Mouse (Mus musculus) midbrain, embryonic 15.5 days (tissue): ENCODE measurements at regions not wholly inside any gene's neighbourhood (a gene's known extent, or its start where the extent isn't known, plus 50 kb on each side); places are given as distances from the start of the nearest gene placed in this dataset.

Experiments
- ATAC-seq: fragments of 200-750 bp; cut with Nextera tagmentation; replicated peaks from 2 replicates; pipeline ENCODE4 v1.8.0; 2017; ENCODE audit warnings: moderate TSS enrichment
- H3K27ac ChIP-seq: fragments of 300-500 bp; sonication (generic); 2 replicates; pipeline ENCODE4 v1.5.1; 2015; ENCODE audit warnings: mild to moderate bottlenecking, inconsistent platforms
- H3K27me3 ChIP-seq: fragments of 300-500 bp; sonication (generic); replicated peaks from 2 replicates; pipeline ENCODE4 v1.6.1; 2015; ENCODE audit warnings: inconsistent platforms
- H3K36me3 ChIP-seq: fragments of 300-500 bp; sonication (generic); replicated peaks from 2 replicates; pipeline ENCODE4 v1.6.1; 2015; ENCODE audit warnings: inconsistent platforms
- H3K4me1 ChIP-seq: fragments of 300-500 bp; sonication (generic); 2 replicates; pipeline ENCODE4 v1.6.1; 2015; ENCODE audit warnings: inconsistent platforms
- H3K4me2 ChIP-seq: fragments of 300-500 bp; sonication (generic); 2 replicates; pipeline ENCODE4 v1.6.1; 2015; ENCODE audit warnings: inconsistent platforms, mild to moderate bottlenecking, moderate library complexity
- H3K4me3 ChIP-seq: fragments of 300-500 bp; sonication (generic); 2 replicates; pipeline ENCODE4 v1.5.1; 2015; ENCODE audit warnings: mild to moderate bottlenecking, inconsistent platforms
- H3K9ac ChIP-seq: fragments of 300-500 bp; sonication (generic); 2 replicates; pipeline ENCODE4 v1.6.1; 2015; ENCODE audit warnings: mild to moderate bottlenecking, inconsistent platforms
- H3K9me3 ChIP-seq: fragments of 300-500 bp; sonication (generic); 2 replicates; pipeline ENCODE4 v1.6.1; 2016; ENCODE audit warnings: inconsistent platforms
- WGBS: fragments of 180-500 bp; shearing (Covaris S2); methylation state at CpG from one replicate; pipeline ENCODE4 v1.1.7; 2015; ENCODE audit warnings: mixed read lengths; 5-methylcytosine and 5-hydroxymethylcytosine counted together

- no peaks in the 10 kb centered on the region for H3K27me3 ChIP-seq
- WGBS = 74% methylated on average over 2 of the region's 2 CpGs
- H3K4me3 ChIP-seq = no peak overlapping the region
- no peaks in the 10 kb centered on the region for H3K9me3 ChIP-seq
- no peak for ATAC-seq
- H3K36me3 ChIP-seq = no peaks in the 10 kb centered on the region
- no peak overlapping the region for H3K9ac ChIP-seq
- no peak overlapping the region for H3K4me2 ChIP-seq
- H3K4me1 ChIP-seq = peaks cover 9% of the 10 kb centered on the region
- no peak overlapping the region for H3K27ac ChIP-seq
Measured at GRCm38 (mm10) chr12:79904913-79905549, 207.8 kb downstream of the Zfp36l1 start.

GRCm38 (mm10) chr12:79902761-79903160, 210.1 kb downstream of the Zfp36l1 start:
- Histone ChIP-seq H3K9ac (no peak overlapping the region), H3K27ac (peak overlapping the region; percentile 27; the same call in 1 of the 2 replicates), H3K9me3 (no peaks in the 10 kb centered on the region), H3K4me3 (no peak overlapping the region), H3K36me3 (no peaks in the 10 kb centered on the region), H3K4me1 (peaks cover 9% of the 10 kb centered on the region), H3K4me2 (no peak overlapping the region), H3K27me3 (no peaks in the 10 kb centered on the region)
- 66% methylated on average over 7 of the region's 7 CpGs for WGBS
- ATAC-seq = no peak

- Histone ChIP-seq H3K4me3 (no peak overlapping the region), H3K27me3 (no peaks in the 10 kb centered on the region), H3K4me1 (peaks cover 9% of the 10 kb centered on the region), H3K9me3 (no peaks in the 10 kb centered on the region), H3K4me2 (no peak overlapping the region), H3K27ac (peak overlapping the region; percentile 27; the same call in 1 of the 2 replicates), H3K9ac (no peak overlapping the region), H3K36me3 (no peaks in the 10 kb centered on the region)
- no peak for ATAC-seq
- 43% methylated on average over 7 of the region's 7 CpGs for WGBS
Measured at GRCm38 (mm10) chr12:79902163-79902562, 210.7 kb downstream of the Zfp36l1 start.

GRCm38 (mm10) chr12:79898198-79898930, 214.4 kb downstream of the Zfp36l1 start:
- WGBS = 26% methylated on average over 12 of the region's 12 CpGs
- Histone ChIP-seq H3K4me2 (no peak overlapping the region), H3K27ac (no peak overlapping the region), H3K27me3 (no peaks in the 10 kb centered on the region), H3K4me1 (peaks cover 25% of the 10 kb centered on the region), H3K9ac (no peak overlapping the region), H3K9me3 (no peaks in the 10 kb centered on the region), H3K36me3 (no peaks in the 10 kb centered on the region), H3K4me3 (no peak overlapping the region)
- no peak for ATAC-seq

GRCm38 (mm10) chr12:79895975-79896374, 216.8 kb downstream of the Zfp36l1 start:
- Histone ChIP-seq H3K4me3 (no peak overlapping the region), H3K4me1 (peaks cover 16% of the 10 kb centered on the region), H3K27ac (peak overlapping the region; percentile 20; the same call in 1 of the 2 replicates), H3K4me2 (no peak overlapping the region), H3K36me3 (no peaks in the 10 kb centered on the region), H3K9me3 (no peaks in the 10 kb centered on the region), H3K9ac (no peak overlapping the region), H3K27me3 (no peaks in the 10 kb centered on the region)
- no peak for ATAC-seq
- WGBS = 23% methylated on average over 6 of the region's 6 CpGs

- Histone ChIP-seq H3K36me3 (no peaks in the 10 kb centered on the region), H3K9me3 (no peaks in the 10 kb centered on the region), H3K27me3 (no peaks in the 10 kb centered on the region), H3K4me1 (peaks cover 16% of the 10 kb centered on the region), H3K4me2 (no peak overlapping the region), H3K9ac (no peak overlapping the region), H3K4me3 (no peak overlapping the region), H3K27ac (no peak overlapping the region)
- WGBS = 18% methylated on average over 7 of the region's 7 CpGs
- peak; percentile 54; the same call in 1 of the 2 replicates for ATAC-seq
Measured at GRCm38 (mm10) chr12:79895324-79895723, 217.5 kb downstream of the Zfp36l1 start.

- Histone ChIP-seq H3K27ac (no peak overlapping the region), H3K9me3 (no peaks in the 10 kb centered on the region), H3K36me3 (no peaks in the 10 kb centered on the region), H3K4me3 (no peak overlapping the region), H3K9ac (no peak overlapping the region), H3K4me2 (no peak overlapping the region), H3K4me1 (peaks cover 16% of the 10 kb centered on the region), H3K27me3 (no peaks in the 10 kb centered on the region)
- no peak for ATAC-seq
- 91% methylated on average over 8 of the region's 8 CpGs for WGBS
Measured at GRCm38 (mm10) chr12:79892871-79893270, 219.9 kb downstream of the Zfp36l1 start.

GRCm38 (mm10) chr12:79891942-79892341, 220.9 kb downstream of the Zfp36l1 start:
- Histone ChIP-seq H3K36me3 (no peaks in the 10 kb centered on the region), H3K9ac (no peak overlapping the region), H3K27me3 (no peaks in the 10 kb centered on the region), H3K9me3 (no peaks in the 10 kb centered on the region), H3K4me3 (no peak overlapping the region), H3K27ac (no peak overlapping the region), H3K4me1 (peaks cover 16% of the 10 kb centered on the region), H3K4me2 (no peak overlapping the region)
- WGBS = 74% methylated on average over 4 of the region's 4 CpGs
- ATAC-seq = no peak

GRCm38 (mm10) chr12:79890887-79891286, 221.9 kb downstream of the Zfp36l1 start:
- Histone ChIP-seq H3K27ac (no peak overlapping the region), H3K9ac (no peak overlapping the region), H3K4me2 (no peak overlapping the region), H3K4me3 (no peak overlapping the region), H3K36me3 (no peaks in the 10 kb centered on the region), H3K4me1 (peaks cover 9% of the 10 kb centered on the region), H3K9me3 (no peaks in the 10 kb centered on the region), H3K27me3 (no peaks in the 10 kb centered on the region)
- no peak for ATAC-seq
- 28% methylated on average over 4 of the region's 4 CpGs for WGBS

GRCm38 (mm10) chr12:79890291-79890690, 222.5 kb downstream of the Zfp36l1 start:
- no peak overlapping the region for H3K4me3 ChIP-seq
- H3K9ac ChIP-seq = no peak overlapping the region
- ATAC-seq = no peak
- no peaks in the 10 kb centered on the region for H3K27me3 ChIP-seq
- H3K9me3 ChIP-seq = no peaks in the 10 kb centered on the region
- no peak overlapping the region for H3K27ac ChIP-seq
- H3K36me3 ChIP-seq = no peaks in the 10 kb centered on the region
- H3K4me2 ChIP-seq = no peak overlapping the region
- WGBS = 93% methylated on average over 7 of the region's 7 CpGs
- H3K4me1 ChIP-seq = peaks cover 4% of the 10 kb centered on the region

- Histone ChIP-seq H3K9me3 (no peaks in the 10 kb centered on the region), H3K36me3 (no peaks in the 10 kb centered on the region), H3K4me3 (no peak overlapping the region), H3K9ac (no peak overlapping the region), H3K27me3 (no peaks in the 10 kb centered on the region), H3K27ac (no peak overlapping the region), H3K4me2 (no peak overlapping the region), H3K4me1 (no peaks in the 10 kb centered on the region)
- WGBS = 88% methylated on average over 4 of the region's 4 CpGs
- no peak for ATAC-seq
Measured at GRCm38 (mm10) chr12:79888812-79889211, 224.0 kb downstream of the Zfp36l1 start.

GRCm38 (mm10) chr12:79888086-79888485, 224.7 kb downstream of the Zfp36l1 start:
- no peak overlapping the region for H3K9ac ChIP-seq
- no peaks in the 10 kb centered on the region for H3K36me3 ChIP-seq
- no peak for ATAC-seq
- H3K9me3 ChIP-seq = no peaks in the 10 kb centered on the region
- H3K4me1 ChIP-seq = no peaks in the 10 kb centered on the region
- H3K27ac ChIP-seq = no peak overlapping the region
- H3K4me3 ChIP-seq = no peak overlapping the region
- WGBS = 88% methylated on average over 4 of the region's 4 CpGs
- H3K27me3 ChIP-seq = no peaks in the 10 kb centered on the region
- H3K4me2 ChIP-seq = no peak overlapping the region
